Mouse (Mus musculus) kidney, adult 18-20 months (tissue): Measurements from ENCODE around the gene Canx.

Experiments
- DNase-seq: peaks from one replicate; pipeline ENCODE4 v3.0.0; 2021

Canx gene

GRCm38 (mm10) chr11:50272819-50273218 lies 52.7 kb downstream of the Canx start:
- DNase-seq = no peak

GRCm38 (mm10) chr11:50269885-50270284 lies 55.6 kb downstream of the Canx start:
- no peak for DNase-seq

GRCm38 (mm10) chr11:50269163-50269562 lies 56.3 kb downstream of the Canx start:
- DNase-seq = no peak

- DNase-seq = no peak
Observed at GRCm38 (mm10) chr11:50266997-50267396, 58.5 kb downstream of the Canx start.

- DNase-seq = peak; percentile 81
Observed at GRCm38 (mm10) chr11:50265931-50266330, 59.5 kb downstream of the Canx start.

- no peak for DNase-seq
Observed at GRCm38 (mm10) chr11:50263198-50263597, 62.3 kb downstream of the Canx start.

- peak; percentile 68 for DNase-seq
Observed at GRCm38 (mm10) chr11:50262020-50262419, 63.5 kb downstream of the Canx start.

GRCm38 (mm10) chr11:50258310-50258709 lies 67.2 kb downstream of the Canx start:
- no peak for DNase-seq

- DNase-seq = no peak
Observed at GRCm38 (mm10) chr11:50256615-50257014, 68.9 kb downstream of the Canx start.

GRCm38 (mm10) chr11:50254010-50254580 lies 71.4 kb downstream of the Canx start:
- no peak for DNase-seq

- no peak for DNase-seq
Observed at GRCm38 (mm10) chr11:50253393-50253792, 72.1 kb downstream of the Canx start.

- no peak for DNase-seq
Observed at GRCm38 (mm10) chr11:50252684-50253265, 72.7 kb downstream of the Canx start.

- no peak for DNase-seq
Observed at GRCm38 (mm10) chr11:50252166-50252565, 73.3 kb downstream of the Canx start.

GRCm38 (mm10) chr11:50248473-50249171 lies 76.9 kb downstream of the Canx start:
- DNase-seq = no peak

GRCm38 (mm10) chr11:50245269-50245668 lies 80.2 kb downstream of the Canx start:
- DNase-seq = no peak
